Mouse (Mus musculus) MEL-GATA-1-ER (cell line): ENCODE measurements around the gene Olfr846.

Experiments
- DNase-seq: peaks from one replicate; pipeline ENCODE4 v3.0.0-alpha.2; 2012; ENCODE audit warnings: low read depth; ENCODE audit errors: extremely low read depth

Olfr846 gene

DNA sequence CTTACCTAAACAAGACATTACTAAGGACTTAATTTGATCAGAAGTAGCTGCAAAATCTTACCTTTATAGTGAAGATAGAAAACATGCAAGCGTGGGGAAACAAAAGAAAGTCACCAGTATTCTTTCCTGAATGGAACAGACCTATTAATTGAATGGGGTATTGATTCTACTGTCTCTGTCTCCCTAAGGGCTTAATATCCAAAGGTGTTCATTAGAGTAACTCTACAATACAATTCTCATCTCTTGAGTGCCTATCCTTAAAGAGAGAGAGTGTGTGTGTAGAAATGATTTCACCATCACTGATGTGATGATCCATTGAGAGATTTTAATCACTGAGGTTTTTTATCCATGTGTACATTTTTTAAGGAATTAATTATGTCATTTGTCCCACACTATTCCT, at the start of gene Olfr846:
TSS of gene Olfr846 (minus strand) at position 101 of the 400 bp plus-strand sequence.
- no peak for DNase-seq

DNA sequence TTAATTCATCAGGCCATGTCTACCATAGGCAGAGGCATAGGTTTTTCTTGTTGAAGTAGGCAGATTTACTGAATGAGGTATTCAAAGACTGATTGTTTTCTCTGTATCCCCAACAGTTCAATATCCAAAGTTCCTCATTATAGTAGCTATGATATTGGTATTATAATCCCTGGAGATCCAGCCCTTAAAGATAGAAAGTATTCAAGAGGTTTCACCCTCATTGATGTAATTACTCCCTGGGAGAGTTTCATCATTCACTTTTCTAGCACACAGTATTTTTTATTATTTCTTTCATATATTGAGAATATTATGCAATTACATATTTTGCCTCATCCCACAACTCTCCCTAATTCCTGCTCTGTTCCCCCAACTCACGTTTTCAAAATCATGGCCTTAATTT, 14.8 kb upstream of the Olfr846 start, which contains the start of gene Olfr847:
TSS of gene Olfr847 (minus strand) at position 101 of the 400 bp plus-strand sequence.
- DNase-seq, result no peak

DNA sequence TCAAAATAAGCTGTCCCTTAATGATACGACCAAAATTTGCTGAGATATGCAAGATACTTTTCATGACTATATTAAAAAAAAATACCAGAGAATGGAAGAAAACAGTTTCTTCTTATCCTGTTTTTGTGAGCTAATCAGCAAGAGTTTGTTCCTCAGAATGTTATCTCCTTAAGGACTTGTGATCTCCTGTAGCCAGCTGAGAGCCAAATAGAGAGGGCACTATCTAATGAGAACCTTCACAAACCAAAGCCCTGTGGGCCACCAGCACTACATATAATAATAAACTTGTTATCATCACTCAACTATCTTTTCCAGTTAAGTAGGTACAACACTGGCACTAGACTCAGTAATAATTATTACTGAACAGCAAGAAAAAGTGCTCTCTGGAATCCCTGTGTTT, 27.6 kb downstream of the Olfr846 start, which contains the start of gene Olfr845:
TSS of gene Olfr845 (plus strand) at position 301 of the 400 bp plus-strand sequence.
- DNase-seq, result no peak

DNA sequence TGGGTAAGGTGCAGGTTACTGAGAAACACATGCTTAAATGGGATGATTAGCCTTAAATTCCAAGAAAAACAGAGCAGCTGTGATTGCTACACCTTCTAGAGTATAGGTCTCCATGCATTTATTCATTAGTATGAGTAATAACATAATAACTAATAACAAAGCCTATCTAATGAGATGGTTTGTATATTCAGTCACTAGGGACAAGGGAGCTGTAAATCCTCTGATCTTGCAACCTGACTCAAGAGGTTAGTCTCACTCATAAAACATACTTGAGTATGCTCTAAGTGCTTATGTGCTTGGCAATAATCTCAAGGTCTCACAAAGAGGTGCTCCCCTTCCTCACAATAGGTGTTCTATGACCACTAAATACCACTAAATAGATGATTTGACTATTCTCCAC, 47.8 kb downstream of the Olfr846 start, which contains the start of gene Olfr844:
TSS of gene Olfr844 (plus strand) at position 301 of the 400 bp plus-strand sequence.
- DNase-seq, result no peak
